Mouse (Mus musculus) effector memory CD4-positive, alpha-beta T cell, adult 7 months (primary cell): ENCODE data around the gene Srek1. TPM values are rescaled to one million over a fixed set of nuclear protein-coding genes. Genes with fewer than 3 reads are reported as not detected.

Experiments used
- polyA plus RNA-seq: library from polyadenylated mRNA; unstranded; fragments of 100-300 nt; shearing (Covaris generic); gene quantifications from one replicate; pipeline ENCODE4 v1.2.1, GENCODE M21; 2017

Gene Srek1
- 61.9 TPM for polyA plus RNA-seq

DNA sequence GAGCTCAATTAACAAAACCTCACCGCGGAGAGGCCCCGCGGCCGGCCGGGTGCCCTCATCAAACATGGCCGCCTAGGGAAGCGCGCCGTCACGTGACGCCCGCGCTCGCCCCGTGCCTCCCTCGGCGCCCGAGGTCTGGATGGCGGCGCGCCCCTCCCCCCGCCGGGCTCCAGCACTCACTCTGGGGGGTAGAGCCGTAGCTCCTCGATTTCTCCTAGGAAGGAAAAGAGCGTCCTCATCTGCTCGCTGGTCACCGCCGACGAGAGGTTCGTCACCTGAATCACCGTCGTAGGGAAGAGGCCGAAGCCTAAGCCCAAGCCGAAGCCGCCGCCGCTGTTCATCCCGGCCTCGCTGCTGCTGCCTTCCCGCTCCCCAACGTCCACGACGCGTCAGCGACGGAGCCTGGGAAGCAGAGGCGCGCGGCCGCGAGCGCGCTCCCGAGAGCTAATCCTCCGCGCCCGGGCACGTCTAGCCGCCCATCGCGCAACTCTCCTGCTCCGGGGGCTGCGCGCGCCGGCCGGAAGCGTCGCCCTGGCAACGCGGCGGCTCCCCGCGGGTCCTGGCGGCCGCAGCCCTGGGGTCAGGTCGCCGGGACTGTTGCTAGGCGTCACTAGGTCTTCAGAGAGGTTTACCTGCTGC lies at the start of gene Srek1:
Gene Srek1 (minus strand): TSS at position 490 of the 639 bp plus-strand sequence.

Other genes starting within 250 kb of the Srek1 start
- 87.5 TPM for gene Erbin, start 145.9 kb upstream of the Srek1 start, polyA plus RNA-seq